Mouse (Mus musculus): ENCODE data around the gene Pax2.
A peak's percentile ranks its signal among the peaks of the same experiment; 100 is the strongest.

- TF ChIP-seq USF1 (IDR thresholded peaks at IDR 0.05; ENCODE audit: low read depth, low read length): no peak
- TF ChIP-seq GABPA (IDR thresholded peaks at IDR 0.05; ENCODE audit: low read depth, low read length): no peak
- no peak; the same call in 1 of the 2 replicates for TF ChIP-seq ZNF384 (IDR thresholded peaks at IDR 0.05; ENCODE audit: low read depth, low read length)
- no peak for TF ChIP-seq SIN3A (IDR thresholded peaks at IDR 0.05; ENCODE audit: low read length)
- peak; percentile 11; the same call in 1 of the 2 replicates for TF ChIP-seq ZC3H11A (IDR thresholded peaks at IDR 0.05; ENCODE audit: low read depth, low read length)
- TF ChIP-seq TCF12 (IDR thresholded peaks at IDR 0.05; ENCODE audit: low read depth, low read length): no peak
- peak; percentile 30 to 51 (median 49) for TF ChIP-seq CTCF (IDR thresholded peaks at IDR 0.05 in 2 of 3, conservative IDR thresholded peaks at IDR 0.05 in 1 of 3; ENCODE audit: control insufficient read depth in 1 of 3, insufficient read depth in 1 of 3, low read depth in 2 of 3, low read length in 3 of 3, poor library complexity in 1 of 3, severe bottlenecking in 1 of 3)
- TF ChIP-seq MXI1 (IDR thresholded peaks at IDR 0.05; ENCODE audit: low read depth, low read length): no peak
- no peak for TF ChIP-seq EP300 (IDR thresholded peaks at IDR 0.05; ENCODE audit: low read depth in 1 of 2, low read length in 2 of 2)
These were observed 119.9 kb downstream of the Pax2 start for GRCm38 (mm10) chr19:44875718-44876117.
